Mouse (Mus musculus) liver, embryonic 15.5 days (tissue): ENCODE results near the gene Plekhg4. TPM values are rescaled to one million over a fixed set of nuclear protein-coding genes. Genes with fewer than 3 reads are reported as not detected.
A peak's percentile ranks its signal among the peaks of the same experiment; 100 is the strongest.

Experiments used
- ATAC-seq: fragments of 200-750 bp; cut with Nextera tagmentation; 2 replicates; pipeline ENCODE4 v1.8.0; 2017; ENCODE audit warnings: moderate number of reproducible peaks, mild to moderate bottlenecking, moderate library complexity; ENCODE audit not compliant: insufficient read depth
- H3K27ac ChIP-seq: fragments of 300-500 bp; sonication (generic); replicated peaks from 2 replicates; pipeline ENCODE4 v1.5.1; 2015; ENCODE audit warnings: mild to moderate bottlenecking, inconsistent platforms
- H3K27me3 ChIP-seq: fragments of 300-500 bp; sonication (generic); 2 replicates; pipeline ENCODE4 v1.6.1; 2015; ENCODE audit warnings: mild to moderate bottlenecking, inconsistent platforms
- H3K36me3 ChIP-seq: fragments of 300-500 bp; sonication (generic); replicated peaks from 2 replicates; pipeline ENCODE4 v1.6.1; 2015; ENCODE audit warnings: moderate library complexity, mild to moderate bottlenecking, inconsistent platforms
- H3K4me1 ChIP-seq: fragments of 300-500 bp; sonication (generic); replicated peaks from 2 replicates; pipeline ENCODE4 v1.6.1; 2015; ENCODE audit warnings: inconsistent platforms
- H3K4me2 ChIP-seq: fragments of 300-500 bp; sonication (generic); 2 replicates; pipeline ENCODE4 v1.6.1; 2015; ENCODE audit warnings: moderate library complexity, mild to moderate bottlenecking, inconsistent platforms
- H3K4me3 ChIP-seq: fragments of 300-500 bp; sonication (generic); replicated peaks from 2 replicates; pipeline ENCODE4 v1.5.1; 2015; ENCODE audit warnings: mild to moderate bottlenecking, inconsistent platforms
- H3K9ac ChIP-seq: fragments of 300-500 bp; sonication (generic); 2 replicates; pipeline ENCODE4 v1.6.1; 2015; ENCODE audit warnings: moderate library complexity, mild to moderate bottlenecking, inconsistent platforms
- H3K9me3 ChIP-seq: fragments of 300-500 bp; sonication (generic); replicated peaks from 2 replicates; pipeline ENCODE4 v1.6.1; 2016; ENCODE audit warnings: inconsistent platforms
- WGBS: fragments of 180-500 bp; shearing (Covaris S2); methylation state at CpG from one replicate; pipeline ENCODE4 v1.1.7; 2015; ENCODE audit warnings: mixed read lengths; ENCODE audit not compliant: insufficient replicate concordance; 5-methylcytosine and 5-hydroxymethylcytosine counted together
- polyA plus RNA-seq: library from polyadenylated mRNA; unstranded; fragments of >200 nt; fragmentation: Nextera tagmentation; extraction: Ambion mirVana; gene quantifications from 2 replicates; pipeline ENCODE4 v1.2.1, GENCODE M21; 2015

The Plekhg4 gene
- polyA plus RNA-seq, 1 experiment from 2014 or later, result not detected

DNA sequence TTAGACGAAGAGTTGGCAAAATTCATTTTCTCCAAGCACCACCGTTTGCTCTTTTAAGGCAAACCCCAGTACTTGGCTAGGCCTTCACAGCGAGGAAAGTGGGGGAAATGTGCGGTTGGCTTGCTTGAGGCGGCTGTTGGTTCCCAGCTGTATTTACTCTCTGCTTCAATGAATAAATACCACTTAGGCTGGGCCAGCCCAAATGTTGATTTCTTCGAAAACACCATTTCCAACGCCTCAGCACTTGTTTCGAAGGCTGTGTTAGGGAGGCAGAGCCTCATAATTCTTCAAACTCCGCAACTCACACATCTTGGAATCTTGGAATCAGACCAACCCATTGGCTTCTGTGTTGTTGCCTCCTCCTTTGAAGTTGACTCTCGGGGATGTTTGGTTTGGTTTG, 33.3 kb downstream of the Plekhg4 start:
- H3K4me2 ChIP-seq, result no peak overlapping the region
- H3K4me3 ChIP-seq, result no peak overlapping the region
- no peak overlapping the region for H3K27ac ChIP-seq
- ATAC-seq, result no peak
- H3K4me1 ChIP-seq, result no peaks in the 10 kb centered on the region
- no peak overlapping the region for H3K9ac ChIP-seq
- H3K36me3 ChIP-seq, result no peaks in the 10 kb centered on the region
- H3K9me3 ChIP-seq, result no peaks in the 10 kb centered on the region
- H3K27me3 ChIP-seq, result peaks cover 4% of the 10 kb centered on the region; the same call in 1 of the 2 replicates
- WGBS, result 72% methylated on average over 10 of the region's 10 CpGs

DNA sequence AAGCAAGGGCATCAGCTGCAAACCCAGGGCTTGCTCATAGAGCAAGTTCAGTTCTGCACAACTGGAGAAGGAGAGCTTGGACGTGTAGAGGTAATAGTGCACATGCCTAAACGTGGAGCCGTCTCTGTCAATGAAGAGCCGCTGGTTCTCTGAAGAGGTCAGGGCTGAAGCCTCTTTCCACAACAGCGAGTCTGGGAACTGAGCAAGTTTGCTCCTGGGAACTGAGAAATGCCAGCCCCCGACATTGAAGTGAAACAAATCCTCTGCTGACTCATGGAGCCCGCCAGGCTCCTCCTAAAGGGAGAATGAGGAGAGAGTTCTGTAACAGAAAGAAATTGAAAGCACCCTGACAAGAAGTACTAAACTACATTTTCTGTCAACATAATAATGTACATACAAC, 35.3 kb downstream of the Plekhg4 start:
- WGBS, result 52% methylated on average over 7 of the region's 7 CpGs
- Histone ChIP-seq H3K9me3 (no peaks in the 10 kb centered on the region), H3K4me3 (no peak overlapping the region), H3K4me2 (no peak overlapping the region), H3K36me3 (no peaks in the 10 kb centered on the region), H3K9ac (no peak overlapping the region), H3K27me3 (peaks cover 20% of the 10 kb centered on the region), H3K27ac (no peak overlapping the region), H3K4me1 (peaks cover 3% of the 10 kb centered on the region)
- no peak for ATAC-seq

DNA sequence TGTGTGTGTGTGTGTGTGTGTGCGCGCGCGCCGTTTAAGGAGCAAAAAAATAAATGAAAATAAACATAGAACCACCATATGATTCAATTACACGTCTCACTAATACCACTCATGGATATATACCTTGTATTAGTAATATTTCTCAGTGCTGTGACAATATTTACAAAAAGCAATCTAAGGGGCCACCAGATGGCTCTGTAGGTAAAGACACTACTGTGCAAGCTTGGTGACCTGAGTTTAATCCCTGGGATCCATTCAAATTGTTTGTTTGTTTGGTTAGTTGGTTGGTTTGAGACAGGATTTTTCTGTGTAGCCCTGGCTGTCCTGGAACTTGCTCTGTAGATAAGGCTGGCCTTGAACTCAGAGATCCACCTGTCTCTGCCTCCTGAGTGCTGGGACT, 36.9 kb downstream of the Plekhg4 start:
- H3K9me3 ChIP-seq, result no peaks in the 10 kb centered on the region
- H3K9ac ChIP-seq, result no peak overlapping the region
- H3K27me3 ChIP-seq, result peaks cover 36% of the 10 kb centered on the region
- no peak for ATAC-seq
- H3K4me2 ChIP-seq, result no peak overlapping the region
- H3K27ac ChIP-seq, result no peak overlapping the region
- no peaks in the 10 kb centered on the region for H3K36me3 ChIP-seq
- 76% methylated on average over 6 of the region's 6 CpGs for WGBS
- peaks cover 9% of the 10 kb centered on the region for H3K4me1 ChIP-seq
- H3K4me3 ChIP-seq, result no peak overlapping the region

DNA sequence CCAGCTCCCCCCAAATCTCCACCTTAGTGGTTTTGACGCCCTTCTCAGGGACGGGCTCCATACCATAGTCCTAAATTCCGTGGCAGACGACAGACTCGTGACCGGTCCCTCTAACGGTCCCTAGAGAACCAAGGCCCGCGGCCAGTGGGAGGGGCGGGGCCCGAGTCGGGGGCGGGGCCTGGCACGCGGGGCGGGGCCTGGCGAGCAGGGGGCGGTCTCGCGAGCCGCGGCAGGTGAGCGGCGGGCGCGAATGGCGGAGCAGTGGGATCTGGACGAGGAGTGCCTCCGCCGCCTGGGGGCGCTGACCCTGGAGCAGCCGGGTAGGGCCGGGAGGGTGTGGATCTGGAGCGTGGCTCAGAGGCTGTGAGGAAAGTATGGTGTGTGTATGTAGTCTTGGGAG, 40.3 kb downstream of the Plekhg4 start, which contains the start of the genes Kctd19 and Lrrc36:
TSS of gene Kctd19 (minus strand) at position 112 of the 400 bp plus-strand sequence.
TSS of gene Lrrc36 (plus strand) at position 181 of the 400 bp plus-strand sequence.
- H3K9ac ChIP-seq, result no peak within 1 kb of the TSS
- under 1% methylated on average over 34 of the region's 34 CpGs for WGBS
- peaks cover 56% of the 10 kb centered on the region for H3K27me3 ChIP-seq

DNA sequence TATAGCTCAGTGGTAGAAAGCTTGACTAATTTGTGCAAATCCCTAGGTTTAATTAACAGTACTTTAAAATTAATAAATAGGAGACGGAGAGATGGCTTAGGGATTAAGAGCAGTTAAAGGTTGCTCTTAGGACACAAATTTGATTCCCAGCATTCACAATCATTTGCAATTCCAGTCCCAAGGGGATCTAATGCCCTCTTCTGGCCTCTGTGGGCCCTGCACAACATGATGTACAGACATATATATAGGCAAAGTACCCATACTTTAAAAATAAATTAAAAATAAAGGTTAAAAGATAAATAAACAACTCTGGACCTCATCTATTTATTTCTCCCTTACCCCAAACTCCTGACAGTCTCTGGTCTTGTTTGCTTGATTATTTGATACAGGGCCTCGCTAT, 45.9 kb downstream of the Plekhg4 start:
- no peaks in the 10 kb centered on the region for H3K9me3 ChIP-seq
- no peaks in the 10 kb centered on the region for H3K36me3 ChIP-seq
- no peak overlapping the region for H3K4me3 ChIP-seq
- no peak overlapping the region for H3K9ac ChIP-seq
- H3K27ac ChIP-seq, result no peak overlapping the region
- no peak for ATAC-seq
- H3K4me1 ChIP-seq, result no peaks in the 10 kb centered on the region
- no peak overlapping the region for H3K4me2 ChIP-seq
- H3K27me3 ChIP-seq, result peaks cover 39% of the 10 kb centered on the region
- WGBS, result 64% methylated on average over 2 of the region's 2 CpGs

More for the DNA sequence above, 40.3 kb downstream of the Plekhg4 start, which contains the start of the genes Kctd19 and Lrrc36:
- Histone ChIP-seq H3K4me2 (peak within 1 kb of the TSS; percentile 62), H3K9me3 (no peaks in the 10 kb centered on the region), H3K36me3 (no peaks in the 10 kb centered on the region), H3K4me3 (peak within 1 kb of the TSS; percentile 24; the same call in 1 of the 2 replicates), H3K4me1 (peaks cover 9% of the 10 kb centered on the region), H3K27ac (no peak within 1 kb of the TSS)
- ATAC-seq, result peak; percentile 49

DNA sequence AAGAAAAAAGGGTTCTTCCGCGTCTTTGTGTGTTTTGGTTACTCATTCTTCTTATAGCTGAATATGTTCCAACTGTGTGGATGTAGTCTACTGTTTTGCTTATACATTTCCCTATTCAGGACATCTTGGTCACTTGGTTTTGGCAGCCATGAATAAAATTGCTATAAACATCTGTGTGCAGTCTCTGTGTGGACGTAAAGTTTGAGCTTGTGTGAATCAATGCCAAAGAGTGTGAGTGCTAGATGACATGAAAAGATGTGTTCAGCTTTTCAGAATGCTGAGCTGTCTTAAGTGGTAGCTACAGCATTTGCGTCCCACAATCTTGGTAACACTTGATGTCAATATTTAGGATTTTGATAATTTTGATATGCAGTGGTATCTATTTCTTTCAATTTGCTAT, 46.7 kb downstream of the Plekhg4 start:
- no peak overlapping the region for H3K9ac ChIP-seq
- no peak for ATAC-seq
- H3K4me3 ChIP-seq, result no peak overlapping the region
- H3K27me3 ChIP-seq, result peaks cover 36% of the 10 kb centered on the region
- no peak overlapping the region for H3K27ac ChIP-seq
- no peaks in the 10 kb centered on the region for H3K36me3 ChIP-seq
- WGBS, result 75% methylated on average over 4 of the region's 4 CpGs
- H3K4me2 ChIP-seq, result no peak overlapping the region
- H3K9me3 ChIP-seq, result no peaks in the 10 kb centered on the region
- no peaks in the 10 kb centered on the region for H3K4me1 ChIP-seq

DNA sequence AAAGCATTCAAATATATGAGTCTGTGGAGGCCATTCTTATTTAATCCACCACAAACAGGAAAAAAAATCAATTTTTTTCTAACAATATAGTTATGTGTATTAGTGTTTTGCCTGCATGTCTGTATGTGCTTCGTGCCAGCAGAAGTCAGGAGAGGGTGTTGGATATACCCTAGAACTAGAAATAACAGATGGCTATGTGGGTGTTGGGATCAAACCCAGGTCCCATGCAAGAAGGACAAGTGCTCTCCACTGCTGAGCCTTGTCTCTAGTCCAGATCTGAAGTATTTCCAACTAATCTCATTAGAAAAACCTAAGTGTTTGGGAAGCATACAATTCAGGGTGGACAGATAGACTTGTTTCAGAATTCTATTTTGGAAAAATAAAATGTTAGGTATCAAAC, 48.9 kb downstream of the Plekhg4 start:
- Histone ChIP-seq H3K4me3 (no peak overlapping the region), H3K9ac (no peak overlapping the region), H3K27me3 (peaks cover 24% of the 10 kb centered on the region), H3K36me3 (no peaks in the 10 kb centered on the region), H3K27ac (no peak overlapping the region), H3K4me2 (no peak overlapping the region), H3K9me3 (no peaks in the 10 kb centered on the region), H3K4me1 (no peaks in the 10 kb centered on the region)
- ATAC-seq, result no peak
- 40% methylated on average over 1 of the region's 1 CpGs for WGBS

DNA sequence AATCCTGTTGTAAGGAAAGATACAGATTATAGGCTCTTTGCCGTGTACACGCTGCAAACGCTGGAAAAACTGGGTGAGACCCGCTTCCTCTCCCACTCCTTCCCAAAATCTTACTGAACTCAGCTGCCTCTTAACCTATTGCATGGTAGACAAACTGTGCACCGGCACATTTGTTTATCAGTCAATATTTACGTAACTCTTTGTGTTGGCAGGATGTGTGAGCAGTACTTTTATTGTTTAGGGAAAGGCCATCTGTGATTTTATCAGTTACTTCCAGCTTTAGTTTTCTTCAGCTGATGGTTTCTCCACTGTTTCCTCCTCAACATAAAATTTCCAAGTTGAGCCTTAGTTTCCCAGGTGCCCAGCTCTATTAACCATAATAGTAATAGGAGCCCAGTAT, 53.8 kb downstream of the Plekhg4 start:
- 39% methylated on average over 6 of the region's 6 CpGs for WGBS
- H3K36me3 ChIP-seq, result no peaks in the 10 kb centered on the region
- ATAC-seq, result no peak

DNA sequence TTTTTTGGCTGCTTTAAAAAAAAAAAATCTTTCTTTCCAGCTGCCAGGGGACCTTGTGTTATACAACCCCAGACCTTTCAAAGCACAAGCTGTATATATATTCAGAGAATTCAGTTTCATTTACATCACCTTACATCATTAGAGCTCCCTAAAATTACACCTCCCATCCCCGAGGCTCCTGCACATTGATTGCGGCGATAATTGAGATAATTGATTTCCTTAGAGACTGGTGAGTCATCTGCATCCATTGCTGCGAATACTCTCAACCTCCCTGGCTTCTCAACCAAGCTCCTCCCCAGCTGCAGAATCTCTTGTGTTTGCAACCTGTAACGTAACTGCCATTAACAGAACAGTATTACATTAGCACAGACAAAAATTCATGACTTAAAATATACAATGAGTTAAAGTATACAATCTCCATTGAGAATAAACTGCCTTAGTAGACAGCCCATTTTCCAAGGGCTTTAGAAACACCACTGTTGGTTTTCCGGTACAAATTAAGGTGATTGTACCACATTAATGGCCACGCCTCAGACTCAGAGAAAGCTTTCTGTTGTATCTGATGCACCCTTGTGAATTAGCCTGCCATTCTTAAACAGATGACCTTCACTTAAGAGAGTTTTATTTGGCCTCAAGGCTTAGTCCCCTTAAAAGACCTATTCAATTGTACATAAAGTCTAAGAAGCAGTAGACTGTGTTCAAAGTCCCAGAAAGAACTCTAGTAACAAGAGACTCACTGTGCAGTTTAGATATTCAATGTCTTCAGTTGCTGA, 58.9 kb downstream of the Plekhg4 start:
- no peak overlapping the region for H3K27ac ChIP-seq
- ATAC-seq, result no peak
- H3K4me3 ChIP-seq, result no peak overlapping the region
- peaks cover 31% of the 10 kb centered on the region for H3K27me3 ChIP-seq
- no peaks in the 10 kb centered on the region for H3K9me3 ChIP-seq
- 60% methylated on average over 7 of the region's 7 CpGs for WGBS
- no peaks in the 10 kb centered on the region for H3K4me1 ChIP-seq
- no peak overlapping the region for H3K4me2 ChIP-seq
- no peak overlapping the region for H3K9ac ChIP-seq
- H3K36me3 ChIP-seq, result no peaks in the 10 kb centered on the region

More for the DNA sequence above, 53.8 kb downstream of the Plekhg4 start:
- peaks cover 21% of the 10 kb centered on the region; the same call in 1 of the 2 replicates for H3K27me3 ChIP-seq
- H3K9me3 ChIP-seq, result no peaks in the 10 kb centered on the region
- no peak overlapping the region for H3K27ac ChIP-seq
- H3K4me2 ChIP-seq, result no peak overlapping the region
- no peak overlapping the region for H3K9ac ChIP-seq
- H3K4me1 ChIP-seq, result no peaks in the 10 kb centered on the region
- no peak overlapping the region for H3K4me3 ChIP-seq
